Mouse (Mus musculus) cerebral cortex, adult 2 months (tissue): ENCODE measurements around the gene Hlcs.

Experiments used
- WGBS: fragments of 180-500 bp; shearing (Covaris S2); methylation state at CpG from one replicate; pipeline ENCODE4 v1.1.7; 2018; 5-methylcytosine and 5-hydroxymethylcytosine counted together

Gene Hlcs

DNA sequence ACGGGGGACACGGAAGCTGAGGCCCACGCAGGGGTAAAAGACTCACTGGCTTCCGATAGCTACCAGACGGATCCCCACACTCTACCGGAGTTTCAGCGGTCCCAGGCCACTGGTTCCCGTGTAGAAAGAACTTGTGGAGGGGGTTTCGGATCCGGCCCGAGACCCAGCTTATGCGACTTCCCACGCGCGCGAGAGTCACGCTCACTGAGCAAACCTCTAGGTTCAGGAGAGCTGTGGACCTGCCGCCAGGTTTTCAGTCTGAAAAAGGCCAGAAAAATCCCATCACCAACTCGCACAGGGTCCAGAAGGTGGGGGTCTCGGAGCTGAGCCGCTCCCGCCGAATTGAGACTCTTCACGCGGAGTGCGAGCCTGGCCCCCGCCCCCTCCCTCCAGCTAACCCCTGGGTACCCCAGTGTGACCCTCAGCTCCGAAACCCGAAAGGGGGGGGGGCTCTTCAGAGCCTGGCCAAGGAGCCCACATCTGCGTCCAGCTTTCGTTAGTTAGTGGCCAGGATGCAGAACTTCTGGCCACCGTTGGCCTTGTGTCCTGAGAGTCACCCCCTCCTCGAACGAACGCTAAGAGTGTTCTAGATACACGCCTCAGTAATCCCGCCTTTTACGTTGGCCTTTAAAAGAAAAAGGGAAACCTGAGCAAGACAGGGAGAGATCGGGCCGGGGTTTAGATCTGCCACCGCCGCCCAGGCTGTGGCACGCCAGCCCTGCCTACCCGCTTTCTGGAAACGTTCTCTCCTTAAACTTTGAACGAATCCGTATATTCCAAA, 234.1 kb downstream of the Hlcs start:
- 4% methylated on average over 47 of the region's 47 CpGs for WGBS
